Mouse (Mus musculus) heart, embryonic 16.5 days (tissue): ENCODE data around the gene Cobll1. TPM values are rescaled to one million over a fixed set of nuclear protein-coding genes. Genes with fewer than 3 reads are reported as not detected.
"Not testable (repeated sequence)": the region's sequence is repeated elsewhere in the genome, so short reads cannot be mapped to it uniquely, and the experiment has no call there.

Source experiments
- ATAC-seq: fragments of 200-750 bp; cut with Nextera tagmentation; replicated peaks from 2 replicates; pipeline ENCODE4 v1.8.0; 2017; ENCODE audit warnings: moderate number of reproducible peaks; ENCODE audit not compliant: insufficient read depth, low FRiP score; ENCODE audit errors: extremely low read depth
- H3K27ac ChIP-seq: fragments of 300-500 bp; sonication (generic); 2 replicates; pipeline ENCODE4 v1.5.1; 2014; ENCODE audit warnings: mild to moderate bottlenecking, low read length, control low read depth, moderate library complexity
- H3K27me3 ChIP-seq: fragments of 300-500 bp; sonication (generic); 2 replicates; pipeline ENCODE4 v1.6.1; 2014; ENCODE audit warnings: low read length, mixed read lengths; ENCODE audit not compliant: control insufficient read depth, insufficient read depth
- H3K36me3 ChIP-seq: fragments of 300-500 bp; sonication (generic); 2 replicates; pipeline ENCODE4 v1.6.1; 2014; ENCODE audit not compliant: control insufficient read depth, insufficient read depth
- H3K4me1 ChIP-seq: fragments of 300-500 bp; sonication (generic); 2 replicates; pipeline ENCODE4 v1.6.1; 2014; ENCODE audit warnings: low read length, mixed read lengths; ENCODE audit not compliant: control insufficient read depth, insufficient read depth
- H3K4me2 ChIP-seq: fragments of 300-500 bp; sonication (generic); 2 replicates; pipeline ENCODE4 v1.6.1; 2014; ENCODE audit warnings: low read depth, mild to moderate bottlenecking, control low read depth, low read length
- H3K4me3 ChIP-seq: fragments of 300-500 bp; sonication (generic); 2 replicates; pipeline ENCODE4 v1.5.1; 2014; ENCODE audit warnings: mild to moderate bottlenecking, control low read depth, low read length
- H3K9ac ChIP-seq: fragments of 300-500 bp; sonication (generic); 2 replicates; pipeline ENCODE4 v1.6.1; 2014; ENCODE audit warnings: low read length, control low read depth
- H3K9me3 ChIP-seq: fragments of 300-500 bp; sonication (generic); replicated peaks from 2 replicates; pipeline ENCODE4 v1.6.1; 2016; ENCODE audit warnings: low read length; ENCODE audit not compliant: control insufficient read depth
- WGBS: fragments of 180-500 bp; shearing (Covaris S2); extraction: QIAGEN DNeasy Blood & Tissue Kit; methylation state at CpG from one replicate; pipeline ENCODE4 v1.1.7; 2014; 5-methylcytosine and 5-hydroxymethylcytosine counted together
- polyA plus RNA-seq: library from polyadenylated mRNA; unstranded; fragments of >200 nt; fragmentation: Nextera tagmentation; extraction: Ambion mirVana; gene quantifications from 2 replicates; pipeline ENCODE4 v1.2.1, GENCODE M21; 2015

The Cobll1 gene
- polyA plus RNA-seq, 1 experiment from 2014 or later: 12.6 TPM

- ATAC-seq: no peak
- no peaks in the 10 kb centered on the region for H3K27me3 ChIP-seq
- no peaks in the 10 kb centered on the region for H3K4me1 ChIP-seq
- no peaks in the 10 kb centered on the region for H3K9me3 ChIP-seq
- H3K4me3 ChIP-seq: no peak overlapping the region
- H3K27ac ChIP-seq: no peak overlapping the region
- no peak overlapping the region for H3K4me2 ChIP-seq
- H3K36me3 ChIP-seq: no peaks in the 10 kb centered on the region
- WGBS: 73% methylated on average over 5 of the region's 5 CpGs
- no peak overlapping the region for H3K9ac ChIP-seq
Measured at GRCm38 (mm10) chr2:65266576-65267299, 27.5 kb upstream of the Cobll1 start.

- Histone ChIP-seq H3K27ac (no peak overlapping the region), H3K9me3 (no peaks in the 10 kb centered on the region), H3K27me3 (no peaks in the 10 kb centered on the region), H3K4me2 (no peak overlapping the region), H3K4me3 (no peak overlapping the region), H3K36me3 (no peaks in the 10 kb centered on the region), H3K9ac (no peak overlapping the region), H3K4me1 (no peaks in the 10 kb centered on the region)
- no peak for ATAC-seq
- 68% methylated on average over 4 of the region's 4 CpGs for WGBS
Measured at GRCm38 (mm10) chr2:65262251-65262650, 23.0 kb upstream of the Cobll1 start.

GRCm38 (mm10) chr2:65260828-65261227 is 21.6 kb upstream of the Cobll1 start:
- H3K9ac ChIP-seq, ATAC-seq, H3K36me3 ChIP-seq, H3K27ac ChIP-seq, H3K4me3 ChIP-seq, H3K27me3 ChIP-seq, H3K4me1 ChIP-seq, H3K4me2 ChIP-seq, H3K9me3 ChIP-seq: not testable (repeated sequence)
- WGBS: 70% methylated on average over 6 of the region's 6 CpGs

- no peak overlapping the region for H3K9ac ChIP-seq
- H3K4me2 ChIP-seq: no peak overlapping the region
- no peaks in the 10 kb centered on the region for H3K27me3 ChIP-seq
- H3K9me3 ChIP-seq: no peaks in the 10 kb centered on the region
- H3K27ac ChIP-seq: no peak overlapping the region
- H3K36me3 ChIP-seq: no peaks in the 10 kb centered on the region
- H3K4me3 ChIP-seq: no peak overlapping the region
- 86% methylated on average over 4 of the region's 4 CpGs for WGBS
- no peak for ATAC-seq
- no peaks in the 10 kb centered on the region for H3K4me1 ChIP-seq
Measured at GRCm38 (mm10) chr2:65260400-65260799, 21.2 kb upstream of the Cobll1 start.

- H3K9me3 ChIP-seq: no peaks in the 10 kb centered on the region
- no peak overlapping the region for H3K4me2 ChIP-seq
- no peaks in the 10 kb centered on the region for H3K36me3 ChIP-seq
- no peak overlapping the region for H3K9ac ChIP-seq
- no peak for ATAC-seq
- H3K4me1 ChIP-seq: no peaks in the 10 kb centered on the region
- H3K27ac ChIP-seq: no peak overlapping the region
- H3K4me3 ChIP-seq: no peak overlapping the region
- no peaks in the 10 kb centered on the region for H3K27me3 ChIP-seq
- 60% methylated on average over 2 of the region's 2 CpGs for WGBS
Measured at GRCm38 (mm10) chr2:65257446-65257845, 18.2 kb upstream of the Cobll1 start.

GRCm38 (mm10) chr2:65256494-65257254 is 17.5 kb upstream of the Cobll1 start:
- H3K27me3 ChIP-seq: no peaks in the 10 kb centered on the region
- H3K27ac ChIP-seq: no peak overlapping the region
- 70% methylated on average over 6 of the region's 6 CpGs for WGBS
- no peaks in the 10 kb centered on the region for H3K4me1 ChIP-seq
- H3K9me3 ChIP-seq: no peaks in the 10 kb centered on the region
- no peaks in the 10 kb centered on the region for H3K36me3 ChIP-seq
- H3K9ac ChIP-seq: no peak overlapping the region
- H3K4me3 ChIP-seq: no peak overlapping the region
- no peak for ATAC-seq
- H3K4me2 ChIP-seq: no peak overlapping the region

- Histone ChIP-seq H3K36me3 (no peaks in the 10 kb centered on the region), H3K9me3 (no peaks in the 10 kb centered on the region), H3K27me3 (no peaks in the 10 kb centered on the region), H3K9ac (no peak overlapping the region), H3K27ac (no peak overlapping the region), H3K4me1 (peaks cover 6% of the 10 kb centered on the region; the same call in 1 of the 2 replicates), H3K4me2 (no peak overlapping the region), H3K4me3 (no peak overlapping the region)
- WGBS: 30% methylated on average over 5 of the region's 5 CpGs
- no peak for ATAC-seq
Measured at GRCm38 (mm10) chr2:65250589-65251104, 11.4 kb upstream of the Cobll1 start.

GRCm38 (mm10) chr2:65249575-65249974 is 10.4 kb upstream of the Cobll1 start:
- no peaks in the 10 kb centered on the region for H3K9me3 ChIP-seq
- ATAC-seq: no peak
- H3K4me3 ChIP-seq: no peak overlapping the region
- no peak overlapping the region for H3K9ac ChIP-seq
- H3K27me3 ChIP-seq: no peaks in the 10 kb centered on the region
- H3K4me1 ChIP-seq: peaks cover 6% of the 10 kb centered on the region; the same call in 1 of the 2 replicates
- no peak overlapping the region for H3K27ac ChIP-seq
- no peak overlapping the region for H3K4me2 ChIP-seq
- 40% methylated on average over 2 of the region's 2 CpGs for WGBS
- no peaks in the 10 kb centered on the region for H3K36me3 ChIP-seq

- H3K4me3 ChIP-seq: no peak overlapping the region
- no peak for ATAC-seq
- WGBS: 77% methylated on average over 5 of the region's 5 CpGs
- H3K9ac ChIP-seq: no peak overlapping the region
- H3K4me1 ChIP-seq: peaks cover 12% of the 10 kb centered on the region
- H3K9me3 ChIP-seq: no peaks in the 10 kb centered on the region
- no peaks in the 10 kb centered on the region for H3K27me3 ChIP-seq
- no peak overlapping the region for H3K4me2 ChIP-seq
- H3K27ac ChIP-seq: no peak overlapping the region
- no peaks in the 10 kb centered on the region for H3K36me3 ChIP-seq
Measured at GRCm38 (mm10) chr2:65240173-65240745, 1.1 kb upstream of the Cobll1 start.
